Mouse (Mus musculus) hindbrain, embryonic 11.5 days (tissue): Measurements from ENCODE around the gene Plppr2. TPM values are rescaled to one million over a fixed set of nuclear protein-coding genes. Genes with fewer than 3 reads are reported as not detected.

Experiments used
- ATAC-seq: fragments of 200-750 bp; cut with Nextera tagmentation; 2 replicates; pipeline ENCODE4 v1.8.0; 2017; ENCODE audit warnings: mild to moderate bottlenecking, moderate TSS enrichment, moderate library complexity; ENCODE audit not compliant: low FRiP score
- DNase-seq: peaks from one replicate; pipeline ENCODE4 v3.0.0-alpha.2; 2015; ENCODE audit warnings: low spot score
- H3K27ac ChIP-seq: fragments of 300-500 bp; sonication (generic); 2 replicates; pipeline ENCODE4 v1.5.1; 2014; ENCODE audit warnings: mild to moderate bottlenecking, low read depth, low read length
- H3K27me3 ChIP-seq: fragments of 300-500 bp; sonication (generic); 2 replicates; pipeline ENCODE4 v1.6.1; 2014; ENCODE audit warnings: mild to moderate bottlenecking, low read length, moderate library complexity, mixed read lengths; ENCODE audit not compliant: control insufficient read depth, insufficient read depth
- H3K36me3 ChIP-seq: fragments of 300-500 bp; sonication (generic); 2 replicates; pipeline ENCODE4 v1.6.1; 2014; ENCODE audit warnings: mild to moderate bottlenecking, low read length, moderate library complexity, mixed read lengths; ENCODE audit not compliant: control insufficient read depth, insufficient read depth
- H3K4me1 ChIP-seq: fragments of 300-500 bp; sonication (generic); replicated peaks from 2 replicates; pipeline ENCODE4 v1.6.1; 2014; ENCODE audit warnings: low read length, mixed read lengths; ENCODE audit not compliant: control insufficient read depth, insufficient read depth
- H3K4me2 ChIP-seq: fragments of 300-500 bp; sonication (generic); replicated peaks from 2 replicates; pipeline ENCODE4 v1.6.1; 2014; ENCODE audit warnings: mild to moderate bottlenecking, low read depth, low read length
- H3K4me3 ChIP-seq: fragments of 300-500 bp; sonication (generic); 2 replicates; pipeline ENCODE4 v1.5.1; 2014; ENCODE audit warnings: low read depth, low read length
- H3K9ac ChIP-seq: fragments of 300-500 bp; sonication (generic); 2 replicates; pipeline ENCODE4 v1.6.1; 2014; ENCODE audit warnings: low read depth, low read length
- H3K9me3 ChIP-seq: fragments of 300-500 bp; sonication (generic); 2 replicates; pipeline ENCODE4 v1.6.1; 2016; ENCODE audit warnings: low read length; ENCODE audit not compliant: control insufficient read depth
- WGBS: fragments of 180-500 bp; shearing (Covaris S2); extraction: QIAGEN DNeasy Blood & Tissue Kit; methylation state at CpG from one replicate; pipeline ENCODE4 v1.1.7; 2014; 5-methylcytosine and 5-hydroxymethylcytosine counted together
- polyA plus RNA-seq: library from polyadenylated mRNA; unstranded; fragments of >200 nt; fragmentation: Nextera tagmentation; extraction: Ambion mirVana; gene quantifications from 2 replicates; pipeline ENCODE4 v1.2.1, GENCODE M21; 2014

The Plppr2 gene
- polyA plus RNA-seq, 1 experiment from 2014 or later = 22.3 TPM

GRCm38 (mm10) chr9:21996178-21996867 lies 59.5 kb downstream of the Plppr2 start:
- no peak overlapping the region for H3K4me3 ChIP-seq
- ATAC-seq = no peak
- H3K4me2 ChIP-seq = no peak overlapping the region
- no peaks in the 10 kb centered on the region for H3K4me1 ChIP-seq
- no peak for DNase-seq
- H3K27ac ChIP-seq = no peak overlapping the region
- peaks cover 9% of the 10 kb centered on the region for H3K27me3 ChIP-seq
- no peaks in the 10 kb centered on the region for H3K9me3 ChIP-seq
- H3K9ac ChIP-seq = no peak overlapping the region
- WGBS = 86% methylated on average over 3 of the region's 3 CpGs
- H3K36me3 ChIP-seq = no peaks in the 10 kb centered on the region

Other genes starting within 250 kb of the Plppr2 start
- 17.9 and 22.0 TPM in 2 replicates for gene Ldlr, start 213.6 kb upstream of the Plppr2 start, polyA plus RNA-seq
- gene Spc24, start 176.7 kb upstream of the Plppr2 start, polyA plus RNA-seq = 94.3 and 101 TPM in 2 replicates
- gene Kank2, start 138.3 kb upstream of the Plppr2 start, polyA plus RNA-seq = 4.1 and 4.7 TPM in 2 replicates
- 0.74 TPM in 1 of 2 replicates, not detected in the other for gene Angptl8, start 101.5 kb upstream of the Plppr2 start, polyA plus RNA-seq
- gene Dock6, start 84.4 kb upstream of the Plppr2 start, polyA plus RNA-seq = 16.3 and 21.4 TPM in 2 replicates
- 8.6 and 9.5 TPM in 2 replicates for gene Rab3d, start 18.8 kb upstream of the Plppr2 start, polyA plus RNA-seq
- 3.3 and 3.9 TPM in 2 replicates for gene Ccdc159, start 9.6 kb upstream of the Plppr2 start, polyA plus RNA-seq
- 34.7 and 39.3 TPM in 2 replicates for gene Tmem205, start 9.5 kb upstream of the Plppr2 start, polyA plus RNA-seq
- 14.6 and 20.4 TPM in 2 replicates for gene Swsap1, start 18.7 kb downstream of the Plppr2 start, polyA plus RNA-seq
- 4.2 and 5.2 TPM in 2 replicates for gene Epor, start 26.5 kb downstream of the Plppr2 start, polyA plus RNA-seq
- gene Rgl3, start 52.4 kb downstream of the Plppr2 start, polyA plus RNA-seq = 2.0 and 2.1 TPM in 2 replicates
- gene Ccdc151, start 65.6 kb downstream of the Plppr2 start, polyA plus RNA-seq = 5.5 and 5.7 TPM in 2 replicates
- 84.6 TPM in 2 replicates for gene Prkcsh, start 65.8 kb downstream of the Plppr2 start, polyA plus RNA-seq
- gene Elavl3, start 115.0 kb downstream of the Plppr2 start, polyA plus RNA-seq = 72.9 and 85.2 TPM in 2 replicates
- gene Gm49318, start 134.2 kb downstream of the Plppr2 start, polyA plus RNA-seq = 0.56 TPM in 1 of 2 replicates, not detected in the other
- gene Zfp653, start 134.3 kb downstream of the Plppr2 start, polyA plus RNA-seq = 8.1 and 9.2 TPM in 2 replicates
- 32.4 and 38.4 TPM in 2 replicates for gene Ecsit, start 148.4 kb downstream of the Plppr2 start, polyA plus RNA-seq
- 1.8 and 2.1 TPM in 2 replicates for gene Cnn1, start 162.2 kb downstream of the Plppr2 start, polyA plus RNA-seq
- 211 and 213 TPM in 2 replicates for gene Elof1, start 180.1 kb downstream of the Plppr2 start, polyA plus RNA-seq
- gene Acp5, start 198.7 kb downstream of the Plppr2 start, polyA plus RNA-seq = 17.1 and 18.7 TPM in 2 replicates
- 60.5 and 64.1 TPM in 2 replicates for gene Pigyl, start 219.8 kb downstream of the Plppr2 start, polyA plus RNA-seq